Mouse (Mus musculus): ENCODE data around the gene Acvr1. TPM values are rescaled to one million over a fixed set of nuclear protein-coding genes. Genes with fewer than 3 reads are reported as not detected.

Gene Acvr1
- polyA plus RNA-seq, 1 experiment: 9.0 TPM

DNA sequence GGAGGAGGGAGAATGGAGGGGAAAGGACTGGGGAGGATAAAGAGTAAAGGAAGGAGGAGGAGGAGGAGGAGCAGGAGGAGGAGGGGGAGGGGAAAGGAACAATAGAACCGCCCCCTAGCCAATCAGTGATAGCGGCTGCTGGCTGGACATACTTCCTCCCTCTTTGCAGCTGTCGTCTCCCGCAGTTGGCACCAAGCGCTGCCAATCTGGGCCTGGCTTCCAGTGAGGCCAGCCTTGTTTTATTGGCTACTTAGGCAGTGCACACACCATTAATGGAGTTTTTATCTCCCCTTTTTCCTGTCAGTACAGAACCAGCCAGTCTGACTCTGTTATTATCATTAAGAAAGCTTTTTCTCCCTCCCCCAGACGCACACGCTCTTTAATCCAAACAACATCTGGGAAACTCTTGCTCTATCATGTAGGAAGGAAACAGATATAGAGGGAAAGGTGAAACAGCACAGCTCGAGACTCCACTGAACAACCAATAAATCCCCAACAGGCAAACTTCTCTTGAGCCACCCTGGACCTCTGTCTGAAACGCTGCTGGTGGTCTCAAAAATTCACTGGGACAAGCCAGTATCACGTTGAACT is 34.6 kb downstream of the Acvr1 start:
- TF ChIP-seq CTCF (IDR thresholded peaks at IDR 0.05; ENCODE audit: low read depth, low read length): no peak
- no peak for TF ChIP-seq POLR2A (IDR thresholded peaks at IDR 0.05; ENCODE audit: insufficient read depth, low read length)
- no peak for TF ChIP-seq EP300 (IDR thresholded peaks at IDR 0.05; ENCODE audit: insufficient read depth, low read depth, low read length)

DNA sequence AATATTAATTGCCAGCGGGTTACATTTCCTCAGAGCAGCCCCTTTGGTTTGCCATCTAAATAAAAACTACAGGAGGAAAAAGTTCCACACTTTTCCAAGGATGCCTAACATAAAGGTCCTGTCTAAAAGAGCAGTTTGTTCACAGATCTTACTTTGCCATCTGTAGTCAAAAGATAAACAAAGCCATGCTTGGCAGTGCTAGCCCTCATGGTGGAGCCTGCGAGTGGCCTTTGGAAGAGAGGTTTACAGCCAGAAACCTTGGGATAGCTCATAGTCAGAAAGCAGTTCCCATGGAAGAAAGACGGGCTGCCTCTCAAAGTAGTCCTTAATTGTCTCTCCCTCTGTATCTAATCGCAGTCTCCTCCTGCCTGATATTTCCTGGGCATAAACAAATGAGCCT is 36.4 kb downstream of the Acvr1 start:
- no peaks in the 10 kb centered on the region for H3K27me3 ChIP-seq (ENCODE audit: control insufficient read depth, insufficient read depth, low read length, poor library complexity, severe bottlenecking)
- H3K4me1 ChIP-seq (ENCODE audit: control insufficient read depth, insufficient read depth, low read length): no peaks in the 10 kb centered on the region
- no peaks in the 10 kb centered on the region for H3K36me3 ChIP-seq (ENCODE audit: control insufficient read depth, insufficient read depth, low read length, poor library complexity, severe bottlenecking)
- no peak overlapping the region for H3K27ac ChIP-seq (ENCODE audit: insufficient read depth, low read length)
- TF ChIP-seq CTCF (IDR thresholded peaks at IDR 0.05; ENCODE audit: low read depth, low read length) (no peak), EP300 (IDR thresholded peaks at IDR 0.05; ENCODE audit: insufficient read depth, low read depth, low read length) (no peak), POLR2A (IDR thresholded peaks at IDR 0.05; ENCODE audit: insufficient read depth, low read length) (no peak)
- H3K4me3 ChIP-seq (ENCODE audit: low read depth, low read length): no peak overlapping the region
- H3K9ac ChIP-seq (ENCODE audit: low read depth, poor library complexity, severe bottlenecking): no peak overlapping the region
- H3K9me3 ChIP-seq (replicated peaks; ENCODE audit: control insufficient read depth, insufficient read depth, low read length, poor library complexity, severe bottlenecking): no peaks in the 10 kb centered on the region

More for the DNA sequence above, 34.6 kb downstream of the Acvr1 start:
- Histone ChIP-seq H3K4me3 (ENCODE audit: low read depth, low read length) (no peak overlapping the region), H3K27ac (ENCODE audit: insufficient read depth, low read length) (no peak overlapping the region), H3K9ac (ENCODE audit: low read depth, poor library complexity, severe bottlenecking) (no peak overlapping the region), H3K36me3 (ENCODE audit: control insufficient read depth, insufficient read depth, low read length, poor library complexity, severe bottlenecking) (no peaks in the 10 kb centered on the region), H3K9me3 (replicated peaks; ENCODE audit: control insufficient read depth, insufficient read depth, low read length, poor library complexity, severe bottlenecking) (no peaks in the 10 kb centered on the region), H3K27me3 (ENCODE audit: control insufficient read depth, insufficient read depth, low read length, poor library complexity, severe bottlenecking) (no peaks in the 10 kb centered on the region), H3K4me1 (ENCODE audit: control insufficient read depth, insufficient read depth, low read length) (no peaks in the 10 kb centered on the region)

DNA sequence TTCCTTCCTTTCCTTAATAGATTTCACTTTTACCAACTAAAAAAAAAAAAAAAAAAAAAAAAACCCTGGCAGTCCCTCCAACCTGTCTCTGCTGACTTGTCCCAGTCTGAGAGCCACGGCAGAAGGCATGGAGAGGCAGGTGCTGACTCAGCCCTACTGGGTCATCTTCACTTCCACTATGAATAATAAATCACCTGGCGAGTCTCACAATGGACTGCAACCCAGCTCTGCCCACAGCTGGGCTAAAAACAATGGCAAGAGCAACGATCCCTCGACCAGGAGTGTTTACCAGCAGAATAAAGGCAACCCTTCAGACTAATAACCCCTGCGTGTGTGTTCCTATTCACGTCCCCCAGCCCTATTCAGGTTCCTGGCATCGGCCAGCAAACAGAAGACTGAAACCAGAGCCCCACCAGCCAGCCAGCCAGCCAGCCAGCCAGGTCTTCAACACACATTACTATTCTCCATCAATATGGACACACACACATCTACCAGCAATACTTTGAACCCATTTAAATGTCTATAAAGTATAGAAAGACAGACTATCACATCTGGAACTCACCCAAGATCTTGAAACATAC is 37.0 kb downstream of the Acvr1 start:
- no peak overlapping the region for H3K4me3 ChIP-seq (ENCODE audit: low read depth, low read length)
- H3K36me3 ChIP-seq (ENCODE audit: control insufficient read depth, insufficient read depth, low read length, poor library complexity, severe bottlenecking): no peaks in the 10 kb centered on the region
- H3K27ac ChIP-seq (ENCODE audit: insufficient read depth, low read length): no peak overlapping the region
- no peaks in the 10 kb centered on the region for H3K27me3 ChIP-seq (ENCODE audit: control insufficient read depth, insufficient read depth, low read length, poor library complexity, severe bottlenecking)
- TF ChIP-seq EP300 (IDR thresholded peaks at IDR 0.05; ENCODE audit: insufficient read depth, low read depth, low read length) (no peak), CTCF (IDR thresholded peaks at IDR 0.05; ENCODE audit: low read depth, low read length) (no peak), POLR2A (IDR thresholded peaks at IDR 0.05; ENCODE audit: insufficient read depth, low read length) (no peak)
- no peak overlapping the region for H3K9ac ChIP-seq (ENCODE audit: low read depth, poor library complexity, severe bottlenecking)
- no peaks in the 10 kb centered on the region for H3K9me3 ChIP-seq (replicated peaks; ENCODE audit: control insufficient read depth, insufficient read depth, low read length, poor library complexity, severe bottlenecking)
- H3K4me1 ChIP-seq (ENCODE audit: control insufficient read depth, insufficient read depth, low read length): no peaks in the 10 kb centered on the region

DNA sequence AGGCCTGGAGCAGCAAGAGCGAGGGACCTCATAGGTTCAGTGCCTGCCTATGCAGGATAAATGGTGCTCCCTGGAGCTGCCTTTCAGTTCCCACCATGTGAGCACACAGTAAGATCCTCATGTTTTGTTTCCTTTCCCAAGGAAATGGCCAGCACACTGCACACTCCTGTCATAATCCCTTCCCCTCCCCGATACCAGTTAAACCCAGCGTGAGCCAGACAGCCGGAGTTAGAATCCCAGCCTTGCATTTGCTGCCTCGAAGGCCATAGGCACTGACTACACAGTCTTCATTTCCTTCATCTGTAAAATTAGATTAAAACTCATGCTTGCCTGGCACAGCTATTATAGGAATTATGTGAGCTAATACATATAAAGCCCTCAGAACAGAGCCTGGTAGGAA is 37.6 kb downstream of the Acvr1 start:
- Histone ChIP-seq H3K4me3 (ENCODE audit: low read depth, low read length) (no peak overlapping the region), H3K9ac (ENCODE audit: low read depth, poor library complexity, severe bottlenecking) (no peak overlapping the region), H3K27me3 (ENCODE audit: control insufficient read depth, insufficient read depth, low read length, poor library complexity, severe bottlenecking) (no peaks in the 10 kb centered on the region), H3K27ac (ENCODE audit: insufficient read depth, low read length) (no peak overlapping the region), H3K9me3 (replicated peaks; ENCODE audit: control insufficient read depth, insufficient read depth, low read length, poor library complexity, severe bottlenecking) (no peaks in the 10 kb centered on the region), H3K4me1 (ENCODE audit: control insufficient read depth, insufficient read depth, low read length) (no peaks in the 10 kb centered on the region), H3K36me3 (ENCODE audit: control insufficient read depth, insufficient read depth, low read length, poor library complexity, severe bottlenecking) (no peaks in the 10 kb centered on the region)
- no peak for TF ChIP-seq EP300 (IDR thresholded peaks at IDR 0.05; ENCODE audit: insufficient read depth, low read depth, low read length)
- TF ChIP-seq CTCF (IDR thresholded peaks at IDR 0.05; ENCODE audit: low read depth, low read length): no peak
- TF ChIP-seq POLR2A (IDR thresholded peaks at IDR 0.05; ENCODE audit: insufficient read depth, low read length): no peak

DNA sequence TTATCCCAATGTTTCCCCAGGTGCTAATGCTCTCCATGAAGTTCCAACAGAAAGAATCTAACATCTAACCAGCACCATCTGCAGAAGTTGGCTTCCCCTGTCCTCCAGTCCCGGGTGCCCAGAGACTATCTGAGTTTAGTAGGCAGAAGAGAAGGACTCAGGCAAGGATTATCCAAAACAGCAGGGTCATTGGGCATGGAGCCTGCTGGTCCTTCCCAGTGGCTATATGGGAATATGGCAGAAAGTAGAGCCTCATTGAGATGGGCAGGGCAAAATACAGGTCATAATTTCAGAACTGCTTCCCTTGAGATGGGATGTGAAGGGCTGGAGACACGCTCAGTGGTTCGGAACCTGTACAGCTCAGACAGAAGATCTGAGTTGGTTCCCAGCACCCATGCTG is 39.2 kb downstream of the Acvr1 start:
- H3K27ac ChIP-seq (ENCODE audit: insufficient read depth, low read length): no peak overlapping the region
- H3K4me3 ChIP-seq (ENCODE audit: low read depth, low read length): no peak overlapping the region
- no peaks in the 10 kb centered on the region for H3K4me1 ChIP-seq (ENCODE audit: control insufficient read depth, insufficient read depth, low read length)
- TF ChIP-seq EP300 (IDR thresholded peaks at IDR 0.05; ENCODE audit: insufficient read depth, low read depth, low read length) (no peak), POLR2A (IDR thresholded peaks at IDR 0.05; ENCODE audit: insufficient read depth, low read length) (no peak), CTCF (IDR thresholded peaks at IDR 0.05; ENCODE audit: low read depth, low read length) (no peak)
- no peak overlapping the region for H3K9ac ChIP-seq (ENCODE audit: low read depth, poor library complexity, severe bottlenecking)
- no peaks in the 10 kb centered on the region for H3K36me3 ChIP-seq (ENCODE audit: control insufficient read depth, insufficient read depth, low read length, poor library complexity, severe bottlenecking)
- H3K9me3 ChIP-seq (replicated peaks; ENCODE audit: control insufficient read depth, insufficient read depth, low read length, poor library complexity, severe bottlenecking): no peaks in the 10 kb centered on the region
- H3K27me3 ChIP-seq (ENCODE audit: control insufficient read depth, insufficient read depth, low read length, poor library complexity, severe bottlenecking): no peaks in the 10 kb centered on the region

DNA sequence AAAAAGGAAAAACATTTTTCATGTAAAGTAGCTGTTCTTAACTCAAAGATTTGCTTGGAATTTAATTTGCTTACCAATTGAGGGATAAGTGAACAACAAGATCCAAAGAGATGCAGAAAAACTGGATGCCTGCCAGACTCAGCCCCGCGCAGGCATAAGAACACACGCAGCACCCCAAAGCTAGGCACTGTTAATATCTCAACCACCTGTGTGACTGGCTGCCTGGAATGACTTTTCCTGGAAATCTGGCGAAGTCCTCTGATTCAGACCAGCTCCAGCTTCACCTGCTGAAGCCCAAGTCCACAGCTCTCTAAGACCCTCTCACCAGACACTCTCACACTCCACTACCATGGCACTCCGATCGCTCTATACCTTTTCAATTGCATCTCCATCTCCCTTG is 42.6 kb downstream of the Acvr1 start:
- no peak overlapping the region for H3K9ac ChIP-seq (ENCODE audit: low read depth, poor library complexity, severe bottlenecking)
- H3K4me1 ChIP-seq (ENCODE audit: control insufficient read depth, insufficient read depth, low read length): no peaks in the 10 kb centered on the region
- no peaks in the 10 kb centered on the region for H3K36me3 ChIP-seq (ENCODE audit: control insufficient read depth, insufficient read depth, low read length, poor library complexity, severe bottlenecking)
- H3K27ac ChIP-seq (ENCODE audit: insufficient read depth, low read length): no peak overlapping the region
- H3K9me3 ChIP-seq (replicated peaks; ENCODE audit: control insufficient read depth, insufficient read depth, low read length, poor library complexity, severe bottlenecking): no peaks in the 10 kb centered on the region
- H3K27me3 ChIP-seq (ENCODE audit: control insufficient read depth, insufficient read depth, low read length, poor library complexity, severe bottlenecking): no peaks in the 10 kb centered on the region
- no peak overlapping the region for H3K4me3 ChIP-seq (ENCODE audit: low read depth, low read length)
- TF ChIP-seq POLR2A (IDR thresholded peaks at IDR 0.05; ENCODE audit: insufficient read depth, low read length): no peak
- no peak for TF ChIP-seq EP300 (IDR thresholded peaks at IDR 0.05; ENCODE audit: insufficient read depth, low read depth, low read length)
- no peak for TF ChIP-seq CTCF (IDR thresholded peaks at IDR 0.05; ENCODE audit: low read depth, low read length)
